Mouse (Mus musculus) forebrain, embryonic 11.5 days (tissue): ENCODE data around the gene Hivep1. TPM values are rescaled to one million over a fixed set of nuclear protein-coding genes. Genes with fewer than 3 reads are reported as not detected.

Experiments used
- ATAC-seq: fragments of 200-750 bp; cut with Nextera tagmentation; replicated peaks from 2 replicates; pipeline ENCODE4 v1.8.0; 2017; ENCODE audit warnings: moderate TSS enrichment; ENCODE audit not compliant: low FRiP score
- DNase-seq: peaks from one replicate; pipeline ENCODE4 v3.0.0-alpha.2; 2017; ENCODE audit warnings: low spot score
- H3K27ac ChIP-seq: fragments of 300-500 bp; sonication (generic); 2 replicates; pipeline ENCODE4 v1.5.1; 2014; ENCODE audit warnings: low read depth, low read length
- H3K27me3 ChIP-seq: fragments of 300-500 bp; sonication (generic); 2 replicates; pipeline ENCODE4 v1.6.1; 2014; ENCODE audit warnings: mild to moderate bottlenecking, low read length, mixed read lengths; ENCODE audit not compliant: control insufficient read depth, insufficient read depth
- H3K36me3 ChIP-seq: fragments of 300-500 bp; sonication (generic); 2 replicates; pipeline ENCODE4 v1.6.1; 2014; ENCODE audit warnings: mild to moderate bottlenecking, low read length, moderate library complexity, mixed read lengths; ENCODE audit not compliant: control insufficient read depth, insufficient read depth
- H3K4me1 ChIP-seq: fragments of 300-500 bp; sonication (generic); replicated peaks from 2 replicates; pipeline ENCODE4 v1.6.1; 2014; ENCODE audit warnings: low read length, mixed read lengths; ENCODE audit not compliant: control insufficient read depth, insufficient read depth
- H3K4me2 ChIP-seq: fragments of 300-500 bp; sonication (generic); 2 replicates; pipeline ENCODE4 v1.6.1; 2014; ENCODE audit warnings: low read depth, mild to moderate bottlenecking, low read length, moderate library complexity, mixed read lengths; ENCODE audit not compliant: severe bottlenecking
- H3K4me3 ChIP-seq: fragments of 300-500 bp; sonication (generic); 2 replicates; pipeline ENCODE4 v1.5.1; 2014; ENCODE audit warnings: low read depth, low read length
- H3K9ac ChIP-seq: fragments of 300-500 bp; sonication (generic); 2 replicates; pipeline ENCODE4 v1.6.1; 2014; ENCODE audit warnings: low read length
- H3K9me3 ChIP-seq: fragments of 300-500 bp; sonication (generic); 2 replicates; pipeline ENCODE4 v1.6.1; 2016; ENCODE audit warnings: low read length, mixed read lengths; ENCODE audit not compliant: control insufficient read depth
- WGBS: fragments of 180-500 bp; shearing (Covaris S2); extraction: QIAGEN DNeasy Blood & Tissue Kit; methylation state at CpG from one replicate; pipeline ENCODE4 v1.1.7; 2014; 5-methylcytosine and 5-hydroxymethylcytosine counted together
- polyA plus RNA-seq: library from polyadenylated mRNA; unstranded; fragments of >200 nt; fragmentation: Nextera tagmentation; extraction: Ambion mirVana; gene quantifications from 2 replicates; pipeline ENCODE4 v1.2.1, GENCODE M21; 2014

Hivep1 gene
- polyA plus RNA-seq, 1 experiment from 2014 or later = 16.5 TPM

GRCm38 (mm10) chr13:42089025-42089424 is 37.2 kb downstream of the Hivep1 start:
- no peak overlapping the region for H3K4me2 ChIP-seq
- 78% methylated on average over 8 of the region's 8 CpGs for WGBS
- H3K36me3 ChIP-seq = no peaks in the 10 kb centered on the region
- H3K4me1 ChIP-seq = no peaks in the 10 kb centered on the region
- H3K9me3 ChIP-seq = no peaks in the 10 kb centered on the region
- no peak for ATAC-seq
- no peak overlapping the region for H3K4me3 ChIP-seq
- no peak for DNase-seq
- no peaks in the 10 kb centered on the region for H3K27me3 ChIP-seq
- no peak overlapping the region for H3K9ac ChIP-seq
- H3K27ac ChIP-seq = no peak overlapping the region

DNA sequence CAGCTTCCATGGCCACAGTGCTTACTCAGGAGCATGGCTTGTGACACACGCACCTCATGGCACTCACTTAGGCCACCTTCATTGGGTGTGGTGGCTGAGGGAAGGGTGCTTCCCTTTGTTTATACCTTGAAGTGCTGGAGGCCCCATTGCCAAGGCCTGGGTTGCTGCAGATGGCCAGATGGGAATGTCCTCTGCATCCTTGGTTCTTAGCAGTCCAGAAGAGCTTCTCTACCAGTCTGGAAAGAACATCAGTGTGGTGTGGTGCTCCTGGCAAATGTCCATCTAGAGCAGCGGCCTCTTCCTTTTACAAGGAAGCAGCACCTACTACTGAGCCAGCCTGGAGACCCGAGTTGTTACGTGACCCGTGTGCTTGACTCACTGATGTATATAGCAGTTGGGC is 38.9 kb downstream of the Hivep1 start:
- Histone ChIP-seq H3K36me3 (no peaks in the 10 kb centered on the region), H3K4me3 (no peak overlapping the region), H3K4me1 (no peaks in the 10 kb centered on the region), H3K9ac (no peak overlapping the region), H3K27ac (no peak overlapping the region), H3K4me2 (no peak overlapping the region), H3K27me3 (no peaks in the 10 kb centered on the region), H3K9me3 (no peaks in the 10 kb centered on the region)
- no peak for DNase-seq
- 91% methylated on average over 5 of the region's 5 CpGs for WGBS
- no peak for ATAC-seq

DNA sequence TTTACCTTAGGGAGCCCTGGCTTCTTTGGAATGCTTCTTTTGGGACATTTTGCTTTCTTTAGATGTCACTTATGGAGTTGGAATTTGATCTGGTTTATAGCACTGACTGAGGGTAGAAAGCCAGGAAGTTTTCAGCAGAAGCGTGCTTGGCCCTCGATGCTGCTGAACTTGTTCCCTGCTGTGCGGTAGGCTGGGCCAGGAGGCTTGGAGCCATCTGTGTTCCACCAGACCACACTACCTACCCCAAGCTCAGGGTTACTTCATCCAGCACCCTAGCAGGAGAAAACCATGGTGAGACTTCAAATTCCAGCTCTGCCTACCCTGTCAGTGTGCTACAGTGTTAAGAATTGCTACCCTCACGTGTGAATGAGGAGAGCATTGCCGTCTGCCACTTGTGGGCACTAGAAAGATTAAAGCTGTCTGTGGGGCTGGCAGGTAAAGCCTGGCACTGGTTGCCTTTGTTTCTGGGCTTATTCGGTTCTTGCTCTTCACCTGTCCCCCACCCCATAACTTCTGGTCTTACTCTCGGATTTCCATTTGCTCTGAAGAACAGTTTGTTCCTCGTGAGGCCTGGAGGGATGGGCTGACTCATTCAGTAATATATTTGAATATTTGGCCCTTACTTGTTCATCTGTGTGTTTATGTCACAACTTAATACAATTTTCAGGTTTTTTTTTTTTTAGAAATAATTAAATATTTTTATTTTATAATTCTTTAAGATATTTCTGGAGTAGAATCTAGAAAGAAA is 40.7 kb downstream of the Hivep1 start:
- no peaks in the 10 kb centered on the region for H3K27me3 ChIP-seq
- no peak overlapping the region for H3K4me3 ChIP-seq
- no peak for DNase-seq
- H3K4me1 ChIP-seq = no peaks in the 10 kb centered on the region
- no peaks in the 10 kb centered on the region for H3K9me3 ChIP-seq
- H3K9ac ChIP-seq = no peak overlapping the region
- H3K36me3 ChIP-seq = no peaks in the 10 kb centered on the region
- H3K27ac ChIP-seq = no peak overlapping the region
- WGBS = 65% methylated on average over 8 of the region's 8 CpGs
- ATAC-seq = no peak
- H3K4me2 ChIP-seq = no peak overlapping the region

DNA sequence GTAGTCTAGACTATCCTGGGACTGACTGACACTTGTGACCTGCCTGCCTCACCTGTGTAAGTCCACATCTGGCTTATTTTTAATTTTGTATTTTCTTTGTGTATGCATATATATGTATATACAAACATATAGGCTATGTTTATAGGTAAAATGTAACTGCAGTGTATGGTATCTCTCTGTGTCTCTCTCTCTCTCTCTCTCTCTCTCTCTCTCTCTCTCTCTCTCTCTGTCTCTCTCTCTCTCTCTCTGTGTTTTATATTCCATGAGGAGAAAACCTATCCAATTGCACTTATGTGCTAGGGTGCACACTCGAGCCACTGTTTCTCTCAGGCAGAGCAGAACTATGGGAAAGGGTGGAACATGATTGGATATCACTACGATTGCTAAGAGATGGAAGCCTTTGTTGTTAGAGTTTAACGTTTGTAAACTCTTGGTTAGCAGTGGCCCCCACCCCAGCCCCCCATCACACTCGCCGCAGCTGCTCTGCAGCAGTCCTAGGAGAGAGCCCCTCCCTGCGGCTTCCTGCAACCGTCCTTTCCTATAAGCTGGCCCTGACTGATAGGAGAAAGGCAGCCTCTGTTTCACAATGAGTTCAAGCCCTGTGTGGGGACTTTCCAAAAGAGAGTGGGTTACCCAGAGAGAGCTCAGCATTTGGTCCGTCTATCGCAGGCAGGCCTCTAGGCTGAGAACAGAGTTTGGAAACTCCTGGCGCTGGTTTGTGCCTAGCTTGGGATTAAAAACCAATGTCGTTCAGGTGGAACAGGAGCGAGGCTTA is 41.6 kb downstream of the Hivep1 start:
- H3K4me2 ChIP-seq = no peak overlapping the region
- no peak overlapping the region for H3K27ac ChIP-seq
- H3K27me3 ChIP-seq = no peaks in the 10 kb centered on the region
- no peaks in the 10 kb centered on the region for H3K4me1 ChIP-seq
- 66% methylated on average over 12 of the region's 12 CpGs for WGBS
- no peak overlapping the region for H3K4me3 ChIP-seq
- no peaks in the 10 kb centered on the region for H3K36me3 ChIP-seq
- ATAC-seq (no peak), DNase-seq (no peak)
- H3K9ac ChIP-seq = no peak overlapping the region
- no peaks in the 10 kb centered on the region; the same call in 1 of the 2 replicates for H3K9me3 ChIP-seq

GRCm38 (mm10) chr13:42095826-42096515 is 44.1 kb downstream of the Hivep1 start:
- Histone ChIP-seq H3K9ac (no peak overlapping the region), H3K4me3 (no peak overlapping the region), H3K9me3 (no peaks in the 10 kb centered on the region; the same call in 1 of the 2 replicates), H3K36me3 (no peaks in the 10 kb centered on the region), H3K27ac (no peak overlapping the region), H3K27me3 (no peaks in the 10 kb centered on the region), H3K4me1 (no peaks in the 10 kb centered on the region), H3K4me2 (no peak overlapping the region)
- DNase-seq (no peak), ATAC-seq (no peak)
- 87% methylated on average over 10 of the region's 10 CpGs for WGBS

DNA sequence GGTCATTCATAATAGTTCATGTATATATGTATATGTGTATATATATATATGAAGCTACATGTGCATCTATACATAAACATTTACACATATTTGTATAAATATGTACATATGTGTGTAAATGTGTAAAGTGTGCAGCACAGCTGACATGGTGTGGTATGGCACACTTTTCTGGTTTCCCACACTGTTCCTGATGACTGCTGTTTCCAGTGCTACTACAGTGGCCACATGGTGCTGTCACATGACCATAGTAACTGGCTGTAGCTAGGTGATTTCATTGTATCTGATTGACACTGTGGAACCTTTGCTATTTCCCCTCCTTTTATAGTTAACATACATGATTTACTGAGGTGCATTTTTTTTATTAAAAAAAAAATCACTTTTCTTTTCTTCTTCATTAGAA is 45.3 kb downstream of the Hivep1 start:
- Histone ChIP-seq H3K9me3 (no peaks in the 10 kb centered on the region; the same call in 1 of the 2 replicates), H3K9ac (no peak overlapping the region)
- DNase-seq = no peak

GRCm38 (mm10) chr13:42098522-42098921 is 46.7 kb downstream of the Hivep1 start:
- WGBS = 87% methylated on average over 1 of the region's 1 CpGs
- Histone ChIP-seq H3K27me3 (no peaks in the 10 kb centered on the region), H3K4me2 (no peak overlapping the region), H3K4me1 (peaks cover 9% of the 10 kb centered on the region; the same call in 1 of the 2 replicates), H3K4me3 (no peak overlapping the region), H3K36me3 (no peaks in the 10 kb centered on the region), H3K9me3 (no peaks in the 10 kb centered on the region; the same call in 1 of the 2 replicates), H3K27ac (no peak overlapping the region), H3K9ac (no peak overlapping the region)
- DNase-seq (no peak), ATAC-seq (no peak)

More for the DNA sequence above, 45.3 kb downstream of the Hivep1 start:
- H3K4me3 ChIP-seq = no peak overlapping the region
- no peak overlapping the region for H3K27ac ChIP-seq
- no peak overlapping the region for H3K4me2 ChIP-seq
- H3K36me3 ChIP-seq = no peaks in the 10 kb centered on the region
- H3K4me1 ChIP-seq = peaks cover 5% of the 10 kb centered on the region; the same call in 1 of the 2 replicates
- no peak for ATAC-seq
- H3K27me3 ChIP-seq = no peaks in the 10 kb centered on the region

DNA sequence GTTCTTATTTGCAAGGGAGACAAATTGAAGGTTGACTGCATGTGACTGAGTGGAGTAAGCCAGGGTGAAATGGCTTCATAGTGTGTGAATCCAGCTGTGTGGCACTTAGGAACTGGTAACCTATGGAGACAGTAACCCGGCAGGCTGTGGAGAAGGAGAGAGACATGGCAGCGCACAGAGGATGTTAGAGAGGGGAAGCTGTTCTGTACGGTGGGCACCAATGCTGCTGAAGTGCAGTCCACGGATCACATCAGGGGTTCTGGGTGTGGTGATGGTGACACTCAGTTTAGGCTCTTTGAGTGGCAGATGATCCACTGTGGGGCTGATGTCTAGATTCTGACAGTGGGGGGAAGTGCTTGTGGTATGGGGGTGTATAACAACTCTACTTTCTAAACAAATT is 47.7 kb downstream of the Hivep1 start:
- Histone ChIP-seq H3K9ac (no peak overlapping the region), H3K9me3 (no peaks in the 10 kb centered on the region; the same call in 1 of the 2 replicates), H3K4me2 (no peak overlapping the region), H3K4me1 (peaks cover 9% of the 10 kb centered on the region; the same call in 1 of the 2 replicates), H3K27me3 (no peaks in the 10 kb centered on the region), H3K36me3 (no peaks in the 10 kb centered on the region), H3K4me3 (no peak overlapping the region), H3K27ac (no peak overlapping the region)
- DNase-seq (no peak), ATAC-seq (no peak)
- 91% methylated on average over 4 of the region's 4 CpGs for WGBS
